Mouse (Mus musculus) adrenal gland, adult (tissue): ENCODE measurements around the gene Mybpc1.

Experiments used
- DNase-seq, 2 experiments: peaks; one replicate each; pipeline ENCODE4 v3.0.0; 2022 to 2023; ENCODE audit warnings: low spot score in 1 of 2; ENCODE audit not compliant: inconsistent age in 2 of 2

Mybpc1 gene

GRCm38 (mm10) chr10:88552738-88553137, 52.2 kb downstream of the Mybpc1 start:
- no peak for DNase-seq

GRCm38 (mm10) chr10:88550225-88550624, 54.7 kb downstream of the Mybpc1 start:
- no peak for DNase-seq

- DNase-seq, result no peak
These were observed 57.3 kb downstream of the Mybpc1 start for GRCm38 (mm10) chr10:88547635-88548034.

- no peak for DNase-seq
These were observed 74.3 kb downstream of the Mybpc1 start for GRCm38 (mm10) chr10:88530631-88531030.

GRCm38 (mm10) chr10:88524016-88524415, 80.9 kb downstream of the Mybpc1 start:
- DNase-seq, result no peak

GRCm38 (mm10) chr10:88523212-88523611, 81.7 kb downstream of the Mybpc1 start:
- DNase-seq, result no peak

- no peak for DNase-seq
These were observed 82.2 kb downstream of the Mybpc1 start for GRCm38 (mm10) chr10:88522795-88523194.

GRCm38 (mm10) chr10:88515049-88515448, 89.9 kb downstream of the Mybpc1 start:
- DNase-seq, result peak in 1 of 2 experiments; percentile 66

GRCm38 (mm10) chr10:88514495-88514894, 90.5 kb downstream of the Mybpc1 start:
- DNase-seq, result peak; percentile 77 to 92

GRCm38 (mm10) chr10:88513574-88514135, 91.3 kb downstream of the Mybpc1 start:
- DNase-seq, result peak in 1 of 2 experiments; percentile 68

- no peak for DNase-seq
These were observed 93.6 kb downstream of the Mybpc1 start for GRCm38 (mm10) chr10:88511355-88511754.

- peak in 1 of 2 experiments; percentile 89 for DNase-seq
These were observed 94.3 kb downstream of the Mybpc1 start for GRCm38 (mm10) chr10:88510503-88511271.

- DNase-seq, result peak in 1 of 2 experiments; percentile 52
These were observed 97.2 kb downstream of the Mybpc1 start for GRCm38 (mm10) chr10:88507691-88508143.

- peak in 1 of 2 experiments; percentile 72 for DNase-seq
These were observed 99.7 kb downstream of the Mybpc1 start for GRCm38 (mm10) chr10:88505256-88505655.

GRCm38 (mm10) chr10:88504481-88504880, 100.5 kb downstream of the Mybpc1 start:
- DNase-seq, result peak in 1 of 2 experiments; percentile 82

GRCm38 (mm10) chr10:88503421-88504314, 101.3 kb downstream of the Mybpc1 start, which contains the start of gene Chpt1:
Chpt1 (minus strand) TSS chr10:88504073.
- peak; percentile 90 to 95 for DNase-seq

- no peak for DNase-seq
These were observed 102.0 kb downstream of the Mybpc1 start for GRCm38 (mm10) chr10:88502919-88503318.

- DNase-seq, result peak; percentile 25 to 75
These were observed 102.8 kb downstream of the Mybpc1 start for GRCm38 (mm10) chr10:88501886-88502765.

GRCm38 (mm10) chr10:88501370-88501769, 103.6 kb downstream of the Mybpc1 start:
- peak in 1 of 2 experiments; percentile 29 for DNase-seq

GRCm38 (mm10) chr10:88499993-88500392, 105.0 kb downstream of the Mybpc1 start:
- peak in 1 of 2 experiments; percentile 20 for DNase-seq
